Mouse (Mus musculus) limb, embryonic 10.5 days (tissue): ENCODE data around the gene Gm6525. TPM values are rescaled to one million over a fixed set of nuclear protein-coding genes. Genes with fewer than 3 reads are reported as not detected.

Experiments used
- DNase-seq: peaks from one replicate; pipeline ENCODE4 v3.0.0-alpha.2; 2017; ENCODE audit warnings: low spot score
- H3K27ac ChIP-seq: fragments of 300-500 bp; sonication (generic); 2 replicates; pipeline ENCODE4 v1.5.1; 2016; ENCODE audit warnings: mild to moderate bottlenecking
- H3K27me3 ChIP-seq: fragments of 300-500 bp; sonication (generic); 2 replicates; pipeline ENCODE4 v1.6.1; 2016; ENCODE audit warnings: low read depth, mild to moderate bottlenecking; ENCODE audit not compliant: poor library complexity, severe bottlenecking
- H3K36me3 ChIP-seq: fragments of 300-500 bp; sonication (generic); 2 replicates; pipeline ENCODE4 v1.6.1; 2016; ENCODE audit warnings: mild to moderate bottlenecking, moderate library complexity
- H3K4me1 ChIP-seq: fragments of 300-500 bp; sonication (generic); 2 replicates; pipeline ENCODE4 v1.6.1; 2016
- H3K4me3 ChIP-seq: fragments of 300-500 bp; sonication (generic); 2 replicates; pipeline ENCODE4 v1.5.1; 2016; ENCODE audit warnings: mild to moderate bottlenecking, moderate library complexity
- H3K9me3 ChIP-seq: fragments of 300-500 bp; sonication (generic); replicated peaks from 2 replicates; pipeline ENCODE4 v1.6.1; 2016; ENCODE audit warnings: mild to moderate bottlenecking
- WGBS: fragments of 180-500 bp; shearing (Covaris S2); methylation state at CpG from one replicate; pipeline ENCODE4 v1.1.7; 2016; 5-methylcytosine and 5-hydroxymethylcytosine counted together
- polyA plus RNA-seq: library from polyadenylated mRNA; unstranded; fragments of >200 nt; fragmentation: Nextera tagmentation; extraction: Ambion mirVana; gene quantifications from 2 replicates; pipeline ENCODE4 v1.2.1, GENCODE M21; 2016

Gm6525 gene
- polyA plus RNA-seq, 1 experiment from 2014 or later, result 0.60 TPM

DNA sequence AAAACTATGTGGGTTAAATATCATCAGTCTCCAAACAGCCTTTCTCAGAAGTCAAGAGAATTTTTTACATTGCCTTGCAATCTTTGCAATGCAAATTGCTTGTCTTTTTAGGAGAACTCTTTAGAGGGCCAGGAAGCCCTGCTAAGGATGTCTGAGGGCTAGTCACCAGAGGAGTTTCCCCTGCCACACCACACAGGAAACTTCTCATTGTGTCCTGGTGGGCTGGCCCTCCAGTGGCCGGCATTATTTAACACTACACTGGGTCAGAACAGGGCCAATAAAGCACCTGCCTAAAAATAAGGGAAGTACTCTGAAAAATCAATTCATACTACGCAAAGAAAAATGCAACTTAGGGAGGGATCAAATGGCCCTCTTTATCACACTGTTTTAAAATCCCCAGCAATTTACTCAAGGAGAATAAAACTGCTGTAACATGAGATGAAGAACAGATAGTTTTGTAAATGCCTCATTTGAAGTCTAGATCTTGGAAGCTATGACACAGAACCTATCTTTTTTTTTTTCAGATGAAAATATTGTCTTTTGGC, 45.3 kb downstream of the Gm6525 start:
- Histone ChIP-seq H3K36me3 (no peaks in the 10 kb centered on the region), H3K27me3 (peaks cover 8% of the 10 kb centered on the region; the same call in 1 of the 2 replicates), H3K27ac (no peak overlapping the region), H3K4me1 (peaks cover 29% of the 10 kb centered on the region), H3K9me3 (no peaks in the 10 kb centered on the region), H3K4me3 (no peak overlapping the region; the same call in 1 of the 2 replicates)
- DNase-seq, result no peak
- WGBS, result 33% methylated on average over 2 of the region's 2 CpGs

DNA sequence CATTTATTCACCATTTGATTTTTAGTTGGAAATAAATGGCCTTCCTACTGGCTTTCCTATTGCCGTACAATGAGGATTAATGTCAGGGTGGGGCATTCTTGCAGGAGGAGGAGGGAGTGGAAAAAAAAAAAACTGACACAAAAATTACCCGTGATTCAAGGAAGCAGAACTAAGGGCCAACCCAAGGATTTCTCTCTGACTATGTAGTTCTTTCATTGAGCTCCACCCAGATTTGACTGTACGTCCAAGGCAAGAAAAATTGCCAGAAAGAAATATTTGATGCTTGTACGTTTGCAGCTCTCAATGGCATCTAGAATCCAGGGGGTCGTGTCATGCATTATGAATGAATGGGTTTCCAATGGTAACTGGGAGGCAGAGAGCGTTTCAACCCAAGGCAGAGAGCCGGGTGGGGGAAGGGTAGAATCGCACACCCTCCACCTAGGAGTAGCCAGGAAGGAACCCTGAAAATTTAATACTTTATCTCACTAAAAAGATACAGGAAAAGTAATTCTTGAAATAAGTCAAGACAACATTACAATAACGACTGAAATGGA, 45.9 kb downstream of the Gm6525 start:
- 15% methylated on average over 9 of the region's 9 CpGs for WGBS
- Histone ChIP-seq H3K4me1 (peaks cover 29% of the 10 kb centered on the region), H3K27ac (peak overlapping the region; percentile 80), H3K9me3 (no peaks in the 10 kb centered on the region), H3K36me3 (no peaks in the 10 kb centered on the region), H3K27me3 (peaks cover 8% of the 10 kb centered on the region; the same call in 1 of the 2 replicates), H3K4me3 (peak overlapping the region; percentile 64)
- no peak for DNase-seq

DNA sequence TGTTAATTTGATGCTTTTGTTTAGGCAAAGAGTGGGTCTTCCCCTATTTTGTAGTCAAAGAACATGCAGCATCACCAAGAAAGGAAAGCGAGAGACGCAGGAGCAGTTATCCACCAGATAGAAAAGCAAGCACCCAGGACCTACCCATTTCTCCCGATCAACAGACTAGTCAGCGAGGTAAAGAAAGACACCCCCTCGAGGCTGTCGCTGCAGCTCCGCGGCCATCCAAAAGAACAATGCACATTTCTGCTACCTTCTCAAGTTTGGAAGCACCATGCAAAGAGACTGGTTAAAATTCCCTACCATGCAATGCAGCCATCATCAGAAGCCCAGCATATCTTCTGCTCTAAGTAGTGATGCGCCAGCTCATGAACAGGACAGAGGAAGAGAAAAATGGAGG, 46.4 kb downstream of the Gm6525 start:
- DNase-seq, result peak; percentile 50
- Histone ChIP-seq H3K27me3 (peaks cover 8% of the 10 kb centered on the region; the same call in 1 of the 2 replicates), H3K4me1 (peaks cover 29% of the 10 kb centered on the region), H3K4me3 (peak overlapping the region; percentile 64), H3K9me3 (no peaks in the 10 kb centered on the region), H3K27ac (peak overlapping the region; percentile 80), H3K36me3 (no peaks in the 10 kb centered on the region)
- WGBS, result 1% methylated on average over 9 of the region's 9 CpGs

DNA sequence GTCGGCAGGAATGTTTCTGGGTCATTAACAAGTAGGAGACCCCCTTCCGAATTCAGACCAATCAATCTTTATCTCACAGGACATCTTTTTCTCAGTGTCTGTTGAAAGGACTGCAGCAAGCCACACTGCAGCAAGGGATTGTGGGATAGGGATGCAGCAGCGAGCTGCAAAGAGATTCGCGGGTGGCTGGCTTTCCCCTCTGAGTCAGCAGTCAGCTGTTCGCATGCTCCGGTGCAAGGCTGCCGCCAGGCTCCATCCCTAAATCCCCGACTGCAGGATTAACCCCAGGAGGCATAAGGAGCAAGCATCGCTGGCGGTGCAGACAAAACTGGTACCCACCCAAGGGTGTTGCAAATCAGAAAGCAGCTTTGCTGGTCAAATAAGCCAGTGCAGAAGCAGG, 46.8 kb downstream of the Gm6525 start:
- Histone ChIP-seq H3K4me1 (peaks cover 29% of the 10 kb centered on the region), H3K4me3 (peak overlapping the region; percentile 64), H3K9me3 (no peaks in the 10 kb centered on the region), H3K36me3 (no peaks in the 10 kb centered on the region), H3K27me3 (peaks cover 8% of the 10 kb centered on the region; the same call in 1 of the 2 replicates), H3K27ac (peak overlapping the region; percentile 80)
- under 1% methylated on average over 11 of the region's 11 CpGs for WGBS
- DNase-seq, result peak; percentile 65

Other genes with a start within 250 kb of the Gm6525 start
- gene Tmem131l, start 133.9 kb upstream of the Gm6525 start, polyA plus RNA-seq, result 79.5 and 84.5 TPM in 2 replicates
- gene Mnd1, start 18.3 kb upstream of the Gm6525 start, polyA plus RNA-seq, result 17.4 and 21.0 TPM in 2 replicates
- gene Trim2, start 132.8 kb downstream of the Gm6525 start, polyA plus RNA-seq, result 11.3 and 13.5 TPM in 2 replicates